Mouse (Mus musculus) left cerebral cortex, adult 2 months (tissue): ENCODE measurements around the gene Amot. TPM values are rescaled to one million over a fixed set of nuclear protein-coding genes. Genes with fewer than 3 reads are reported as not detected.

Source experiments
- DNase-seq, 2 experiments: peaks; one replicate each; pipeline ENCODE4 v3.0.0; 2021 to 2022; ENCODE audit warnings: low spot score in 2 of 2, mixed read lengths in 1 of 2; ENCODE audit errors: extremely low spot score in 1 of 2
- H3K27ac ChIP-seq: fragments of 200-600 bp; 2 replicates; pipeline ENCODE4 v1.8.1; 2022
- H3K4me3 ChIP-seq: fragments of 200-600 bp; 2 replicates; pipeline ENCODE4 v1.8.1; 2022
- CTCF ChIP-seq: fragments of 200-600 bp; IDR thresholded peaks from 2 replicates; pipeline ENCODE4 v1.8.1; 2022; ENCODE audit warnings: antibody characterized with exemption, mild to moderate bottlenecking, moderate library complexity
- intact Hi-C: fragments of 180-260 bp; cut with DNase I; formaldehyde crosslinking; loops from one replicate; pipeline ENCODE4 v1.15.1; 2025
- total RNA-seq, 2 experiments: library from RNA; stranded (reverse); gene quantifications; 2 replicates each; pipeline ENCODE4 v1.2.3; 2021

Amot gene
- total RNA-seq, 2 experiments from 2014 or later = 24.6 to 25.7 TPM

DNA sequence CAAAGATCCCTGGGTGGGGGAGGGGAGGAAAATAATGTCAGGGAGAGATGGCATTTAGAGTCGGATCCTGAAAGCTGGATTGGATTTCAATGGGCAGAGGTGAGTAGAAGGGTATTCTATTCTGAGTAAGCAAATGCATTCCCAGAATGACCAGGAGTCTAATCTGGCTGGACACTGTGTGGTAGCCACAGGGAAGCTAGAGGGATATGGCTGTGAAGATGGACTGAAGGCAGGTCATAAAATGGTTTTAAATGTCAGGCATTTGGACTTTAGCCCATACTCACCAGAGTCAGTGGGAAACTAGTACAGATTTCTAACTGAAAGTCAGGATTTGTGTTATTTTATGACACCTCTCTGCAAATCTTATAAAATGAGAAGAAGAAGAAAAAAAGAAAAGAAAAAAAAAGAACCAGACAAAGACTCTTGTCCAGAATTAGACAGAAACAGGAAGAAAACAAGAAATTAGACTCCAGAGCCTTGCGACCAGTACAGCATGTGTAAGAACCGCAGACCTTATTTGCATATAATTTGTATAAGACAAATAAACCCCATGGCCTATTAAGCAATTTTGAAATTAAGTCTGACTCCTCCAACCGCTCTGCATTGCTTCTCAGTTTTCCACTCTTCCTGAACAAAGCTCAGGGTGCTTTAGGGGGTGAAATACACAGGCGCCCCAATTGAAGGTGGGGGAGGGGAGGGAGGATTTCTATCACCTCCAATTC, 27.8 kb downstream of the Amot start:
- no peak for DNase-seq
- no peak for TF ChIP-seq CTCF
- Histone ChIP-seq H3K27ac (no peak overlapping the region), H3K4me3 (no peak overlapping the region)
- intact Hi-C loops = no loop called here

DNA sequence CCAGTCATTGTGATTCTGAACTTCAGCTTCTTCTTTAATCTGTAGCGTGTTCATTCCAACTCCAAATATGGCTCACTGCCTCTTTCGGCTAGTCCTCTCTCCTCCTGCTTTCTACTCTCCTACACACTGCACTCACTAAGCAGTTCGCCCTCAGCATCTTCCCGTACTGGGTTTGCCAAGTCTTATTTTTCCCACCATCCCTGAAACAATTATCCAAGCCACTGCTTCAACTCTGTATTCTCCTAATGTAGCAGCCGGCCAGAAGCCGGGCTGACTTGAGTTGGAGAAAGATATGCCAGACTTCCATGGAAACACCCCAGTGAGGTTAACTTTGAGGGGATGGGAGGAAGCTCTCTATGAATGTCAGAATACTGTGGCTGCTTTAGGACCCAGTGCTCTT, 36.7 kb downstream of the Amot start:
- H3K27ac ChIP-seq = no peak overlapping the region
- intact Hi-C loops = no loop called here
- DNase-seq = no peak
- TF ChIP-seq CTCF = no peak
- H3K4me3 ChIP-seq = no peak overlapping the region

DNA sequence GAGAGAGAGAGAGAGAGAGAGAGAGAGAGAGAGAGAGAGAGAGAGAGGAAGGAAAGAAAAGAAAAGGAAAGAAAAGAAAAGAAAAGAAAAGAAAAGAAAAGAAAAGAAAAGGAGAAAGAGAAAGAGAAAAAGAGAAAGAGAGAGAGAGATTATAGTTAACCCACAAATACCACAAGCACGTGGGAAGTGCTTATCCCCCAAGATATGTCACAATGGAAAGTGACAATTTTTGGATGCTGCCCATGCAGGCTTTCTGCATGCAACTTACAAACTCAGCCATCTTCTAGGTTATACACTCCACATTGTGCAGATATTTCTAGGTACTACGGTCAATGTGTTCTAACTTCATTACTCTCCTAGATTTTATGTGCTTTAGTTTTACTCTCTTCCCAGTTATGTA, 41.5 kb downstream of the Amot start:
- intact Hi-C loops = loop anchor here (5.0 kb wide), 1 partner anchor 44 kb away; the partner anchor contains the start of gene Amot
- TF ChIP-seq CTCF = no peak
- Histone ChIP-seq H3K4me3 (no peak overlapping the region), H3K27ac (no peak overlapping the region)
- no peak for DNase-seq

DNA sequence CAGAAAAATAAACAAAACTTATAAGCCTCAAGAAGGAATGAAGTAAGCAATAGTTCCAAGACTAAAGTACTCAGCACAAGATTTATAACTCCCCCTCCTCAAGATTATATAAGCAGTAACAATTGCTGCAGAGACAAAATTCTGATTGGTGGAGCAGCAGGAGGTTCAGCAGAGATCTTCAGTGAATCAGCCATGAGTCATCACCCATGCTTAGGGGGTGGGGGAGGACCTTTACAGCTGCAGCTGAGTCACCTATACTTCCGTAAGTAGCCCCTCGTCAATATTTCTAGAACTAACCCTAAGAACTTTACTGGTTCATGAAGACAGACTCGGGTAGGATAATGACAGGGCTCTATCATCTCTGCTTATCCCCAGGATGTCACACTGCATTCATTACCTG, 43.6 kb downstream of the Amot start:
- intact Hi-C loops = loop anchor here (5.0 kb wide), 1 partner anchor 46 kb away; the partner anchor contains the start of gene Amot
- no peak overlapping the region for H3K4me3 ChIP-seq
- no peak for TF ChIP-seq CTCF
- no peak for DNase-seq
- H3K27ac ChIP-seq = no peak overlapping the region

DNA sequence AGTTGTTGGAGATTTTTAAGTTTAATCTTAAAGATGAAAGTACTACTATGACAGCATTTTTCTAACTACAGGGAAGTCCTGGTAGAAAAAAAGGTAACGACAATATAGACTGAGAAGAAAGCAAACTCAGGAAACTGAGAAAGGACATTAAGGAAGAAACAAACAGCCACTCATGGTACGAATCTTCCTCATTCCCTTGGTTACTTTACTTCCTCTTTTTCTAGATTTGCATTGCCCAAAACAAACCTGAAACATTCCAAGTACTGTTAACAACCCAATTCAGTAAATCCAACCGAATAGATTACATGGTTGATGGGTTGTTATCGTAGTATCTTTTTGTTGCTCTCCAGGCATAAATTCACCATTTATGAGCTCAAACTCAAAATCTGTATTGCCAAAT, 48.7 kb downstream of the Amot start:
- TF ChIP-seq CTCF = no peak
- intact Hi-C loops = no loop called here
- no peak overlapping the region for H3K27ac ChIP-seq

DNA sequence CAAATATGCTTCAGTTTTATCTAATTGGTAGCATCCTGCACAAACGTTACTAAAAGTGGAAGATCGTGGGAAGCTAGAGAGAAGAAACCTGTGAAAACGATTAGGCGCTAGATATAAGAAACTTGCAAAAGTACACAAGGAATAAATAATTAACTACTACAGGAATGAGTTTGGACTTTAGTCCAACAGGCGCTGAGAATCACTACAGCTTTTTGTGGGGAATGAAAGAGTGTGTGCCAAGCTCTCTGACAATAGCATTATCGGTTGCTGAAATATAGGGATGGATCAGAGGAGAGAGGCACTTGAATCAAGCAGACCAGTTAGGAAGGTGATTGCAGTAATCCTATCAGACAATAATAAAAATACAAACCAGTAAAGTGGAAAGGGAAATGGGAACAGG, 49.4 kb downstream of the Amot start:
- TF ChIP-seq CTCF = no peak
- no peak overlapping the region for H3K4me3 ChIP-seq
- intact Hi-C loops = no loop called here
- no peak overlapping the region for H3K27ac ChIP-seq
- no peak for DNase-seq

More for the DNA sequence above, 48.7 kb downstream of the Amot start:
- no peak overlapping the region for H3K4me3 ChIP-seq
- DNase-seq = no peak

DNA sequence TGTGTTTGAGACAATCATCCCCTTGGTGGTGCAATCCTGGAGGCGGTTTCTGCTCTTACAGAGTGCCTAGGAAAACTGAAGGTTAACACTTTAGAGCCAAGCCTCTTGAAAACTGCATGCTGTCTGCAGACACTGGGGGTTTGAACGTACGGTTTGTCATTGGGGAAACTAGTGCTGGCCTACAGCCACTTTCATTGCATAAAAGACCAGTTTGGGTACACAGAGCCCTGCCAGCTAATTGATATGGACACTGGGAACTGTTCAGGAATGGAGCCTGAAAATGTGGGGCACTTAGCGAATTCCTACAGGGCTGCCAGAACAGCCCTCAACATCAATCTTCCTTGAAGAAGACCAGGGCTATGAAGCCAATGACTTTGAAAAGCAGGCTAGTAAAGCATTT, 50.2 kb downstream of the Amot start:
- no peak for DNase-seq
- Histone ChIP-seq H3K27ac (no peak overlapping the region), H3K4me3 (no peak overlapping the region)
- no peak for TF ChIP-seq CTCF
- intact Hi-C loops = no loop called here

DNA sequence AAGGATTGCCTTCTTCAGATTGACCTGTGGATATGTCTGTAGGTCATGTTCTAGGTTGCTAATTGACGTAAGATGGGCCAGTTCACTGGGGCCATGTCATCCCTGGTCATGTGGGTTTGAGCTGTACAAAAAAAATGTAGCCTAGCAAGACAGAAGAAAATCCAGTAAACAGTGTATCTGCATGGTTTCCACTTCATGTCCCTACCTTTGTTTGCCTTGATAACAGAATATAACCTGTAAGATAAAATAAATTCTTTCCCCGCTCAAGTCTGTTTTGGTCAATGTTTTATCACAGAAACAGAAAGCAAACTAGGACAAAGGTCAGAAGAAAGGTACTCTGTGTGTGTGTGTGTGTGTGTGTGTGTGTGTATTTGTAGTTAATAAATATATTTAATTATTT, 63.5 kb downstream of the Amot start:
- H3K4me3 ChIP-seq = no peak overlapping the region
- no peak for DNase-seq
- intact Hi-C loops = no loop called here
- TF ChIP-seq CTCF = no peak
- H3K27ac ChIP-seq = no peak overlapping the region

DNA sequence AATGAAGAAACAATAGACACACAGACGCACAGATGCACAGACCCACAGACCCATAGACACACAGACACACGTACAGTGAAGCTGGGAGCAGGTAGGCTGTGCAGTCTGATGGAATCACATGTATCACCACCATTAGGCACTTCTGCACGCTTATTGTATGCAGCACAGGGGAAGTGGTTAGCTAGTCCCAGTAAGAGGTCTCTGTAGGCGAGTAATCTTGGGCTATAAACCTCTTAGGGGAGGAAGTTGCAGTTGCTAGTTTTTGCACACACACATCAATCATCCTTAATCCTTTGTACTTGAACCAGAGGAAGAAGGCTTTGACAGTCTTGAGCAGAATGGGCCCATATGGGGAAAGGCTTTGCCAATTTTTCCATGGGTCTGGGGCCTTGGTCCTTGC, 71.3 kb downstream of the Amot start:
- intact Hi-C loops = no loop called here
- Histone ChIP-seq H3K4me3 (no peak overlapping the region), H3K27ac (no peak overlapping the region)
- no peak for TF ChIP-seq CTCF
- DNase-seq = no peak

DNA sequence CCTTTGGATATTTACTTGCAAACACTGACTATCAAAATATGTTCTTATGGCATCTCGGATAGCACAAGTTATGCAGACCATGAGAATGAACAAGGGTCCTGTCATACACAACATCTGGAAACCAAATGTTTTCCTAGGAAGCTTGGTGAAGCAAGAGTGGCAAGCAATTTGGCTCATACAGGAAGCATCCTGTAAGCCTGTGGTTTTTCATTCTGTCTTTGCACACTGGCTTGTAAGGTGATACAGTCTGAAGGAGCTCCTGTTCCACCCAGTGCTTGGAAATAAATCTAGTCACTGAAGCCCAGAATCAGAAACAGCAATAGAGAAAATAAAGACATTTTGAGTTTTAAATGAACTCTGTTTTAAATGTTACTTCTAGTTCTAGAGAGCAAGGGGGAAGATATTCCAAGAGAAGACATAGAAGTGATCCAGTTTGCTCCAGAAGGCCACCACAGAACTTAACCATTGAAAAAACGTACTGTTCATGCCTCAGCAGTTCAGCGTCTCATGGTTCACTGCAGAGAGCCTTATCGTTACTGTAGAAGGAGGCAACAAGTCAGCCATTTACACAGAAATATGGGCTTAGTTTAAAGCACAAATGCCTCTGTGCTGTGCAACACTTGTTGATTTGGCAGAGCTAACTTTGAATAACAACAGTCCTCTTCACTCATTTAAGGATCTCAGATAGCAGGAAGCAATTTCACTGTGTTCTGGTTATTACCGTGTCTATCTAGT, 74.0 kb downstream of the Amot start:
- TF ChIP-seq CTCF = no peak
- intact Hi-C loops = no loop called here
- no peak for DNase-seq
- no peak overlapping the region for H3K4me3 ChIP-seq
- no peak overlapping the region for H3K27ac ChIP-seq

DNA sequence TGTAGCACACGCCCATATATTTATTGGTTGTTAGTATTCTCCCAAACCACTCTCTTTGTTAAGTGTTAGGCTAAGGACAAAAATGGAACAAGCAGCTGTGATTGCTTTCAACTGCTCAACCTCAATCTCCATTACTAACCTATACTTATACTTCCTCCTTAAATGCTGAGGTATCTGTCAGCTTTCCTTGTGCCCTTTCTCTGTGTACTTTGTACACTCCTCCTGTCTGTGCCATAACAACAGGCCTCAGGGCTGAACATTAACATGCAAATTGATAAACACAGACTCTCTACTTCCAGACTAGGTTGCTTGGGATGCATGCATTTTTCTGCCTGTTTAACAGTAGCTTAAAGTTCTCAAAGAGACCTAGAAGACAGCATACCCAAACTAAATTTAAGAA, 76.2 kb downstream of the Amot start:
- no peak for DNase-seq
- intact Hi-C loops = no loop called here
- no peak overlapping the region for H3K4me3 ChIP-seq
- no peak for TF ChIP-seq CTCF
- H3K27ac ChIP-seq = no peak overlapping the region

DNA sequence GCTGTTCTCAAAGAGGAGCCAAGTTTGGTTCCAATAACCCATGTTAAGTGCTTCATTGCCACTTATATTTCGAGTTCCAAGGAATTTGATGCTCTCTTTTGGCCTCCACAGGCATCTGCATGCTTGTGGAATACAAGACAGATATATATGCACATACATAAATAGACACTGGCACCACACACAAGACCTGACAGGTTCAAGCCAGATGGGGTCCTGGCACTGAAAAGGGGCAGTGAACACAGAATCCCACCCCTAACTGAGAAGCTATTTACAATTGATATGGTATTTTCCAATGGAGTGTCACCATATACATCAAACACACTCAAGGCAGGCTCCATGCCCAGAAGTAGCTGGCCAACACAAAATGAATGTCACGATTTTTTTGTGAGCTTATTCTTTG, 81.0 kb downstream of the Amot start:
- no peak overlapping the region for H3K4me3 ChIP-seq
- intact Hi-C loops = no loop called here
- TF ChIP-seq CTCF = no peak
- no peak overlapping the region for H3K27ac ChIP-seq
- DNase-seq = no peak

DNA sequence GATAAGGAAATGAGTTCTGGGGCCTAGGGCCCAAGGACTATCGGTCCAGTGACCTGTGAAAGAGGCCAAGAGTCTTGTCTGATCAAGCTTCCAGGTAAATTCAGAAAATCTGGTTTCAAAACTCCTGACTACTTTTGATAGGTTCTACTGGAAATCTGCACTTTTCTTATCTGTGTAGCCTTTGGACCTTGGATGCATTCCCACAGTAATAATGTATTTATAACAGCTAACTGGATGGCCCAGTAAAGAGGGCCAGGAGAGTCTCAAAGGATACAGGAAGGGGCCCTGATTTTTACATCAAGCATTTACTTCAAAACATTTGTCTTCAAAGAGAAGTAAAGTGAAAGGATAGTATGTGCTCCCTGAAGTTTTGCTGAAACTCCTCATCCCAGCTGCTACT, 90.7 kb downstream of the Amot start:
- TF ChIP-seq CTCF = no peak
- Histone ChIP-seq H3K4me3 (no peak overlapping the region), H3K27ac (no peak overlapping the region)
- no peak for DNase-seq
- intact Hi-C loops = no loop called here
